Mouse (Mus musculus) liver, postnatal 0 days (tissue): ENCODE results near the gene Mapkapk3.

ENCODE experiments used
- CTCF ChIP-seq: sonication (generic); IDR thresholded peaks from 2 replicates; pipeline ENCODE4 v1.5.1; 2016; ENCODE audit warnings: antibody characterized with exemption, low read depth
- EP300 ChIP-seq: IDR thresholded peaks from 2 replicates; pipeline ENCODE4 v1.6.1; 2016; ENCODE audit warnings: antibody characterized with exemption, low read depth, mild to moderate bottlenecking

GRCm38 (mm10) chr9:107295616-107296015 lies 5.9 kb upstream of the Mapkapk3 start:
- TF ChIP-seq CTCF (no peak), EP300 (no peak)
